Mouse (Mus musculus) E14TG2a.4 (cell line): ENCODE measurements around the gene Zfp57.

Experiments
- CTCF ChIP-seq: conservative IDR thresholded peaks from 2 replicates; pipeline ENCODE4 v1.5.1; 2014; ENCODE audit warnings: low read length
- NANOG ChIP-seq: IDR thresholded peaks from 2 replicates; pipeline ENCODE4 v1.6.1; 2014; ENCODE audit warnings: borderline replicate concordance, low read length, mixed read lengths
- POU5F1 ChIP-seq: IDR thresholded peaks from 2 replicates; pipeline ENCODE4 v1.6.1; 2014; ENCODE audit warnings: low read length, borderline replicate concordance

DNA sequence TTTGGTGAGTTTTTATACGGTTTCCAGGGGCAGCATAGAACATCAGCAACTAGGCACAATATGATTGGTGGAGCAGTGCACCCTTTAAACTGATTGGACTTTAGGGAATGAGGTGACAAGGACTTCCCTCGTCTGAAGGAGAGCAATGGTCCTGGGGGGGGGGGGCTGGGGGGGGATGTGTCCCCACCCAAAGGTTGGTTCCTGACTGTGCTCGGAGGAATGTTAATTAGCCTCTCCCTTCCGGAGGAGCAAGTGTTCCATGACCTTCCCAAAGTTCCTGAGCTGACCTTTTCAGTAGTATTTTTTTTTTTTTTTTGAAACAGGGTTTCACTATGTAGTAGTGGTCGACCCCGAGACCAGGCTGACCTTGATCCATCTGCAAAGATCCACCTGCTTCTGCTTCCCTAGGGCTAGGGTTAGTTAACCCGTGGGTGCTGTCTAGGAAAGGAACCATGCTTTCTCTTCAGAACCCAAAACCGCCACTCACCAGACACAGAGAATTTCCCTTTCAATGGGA is 27.6 kb upstream of the Zfp57 start:
- no peak for TF ChIP-seq CTCF
- TF ChIP-seq NANOG = no peak
- TF ChIP-seq POU5F1 = no peak
